Mouse (Mus musculus) lung, postnatal 14 days (tissue): ENCODE results near the gene Ssr3.
A peak's percentile ranks its signal among the peaks of the same experiment; 100 is the strongest.
"Not testable (repeated sequence)": the region's sequence is repeated elsewhere in the genome, so short reads cannot be mapped to it uniquely, and the experiment has no call there.

ENCODE experiments used
- DNase-seq: peaks from one replicate; pipeline ENCODE4 v3.0.0; 2021

The Ssr3 gene

DNA sequence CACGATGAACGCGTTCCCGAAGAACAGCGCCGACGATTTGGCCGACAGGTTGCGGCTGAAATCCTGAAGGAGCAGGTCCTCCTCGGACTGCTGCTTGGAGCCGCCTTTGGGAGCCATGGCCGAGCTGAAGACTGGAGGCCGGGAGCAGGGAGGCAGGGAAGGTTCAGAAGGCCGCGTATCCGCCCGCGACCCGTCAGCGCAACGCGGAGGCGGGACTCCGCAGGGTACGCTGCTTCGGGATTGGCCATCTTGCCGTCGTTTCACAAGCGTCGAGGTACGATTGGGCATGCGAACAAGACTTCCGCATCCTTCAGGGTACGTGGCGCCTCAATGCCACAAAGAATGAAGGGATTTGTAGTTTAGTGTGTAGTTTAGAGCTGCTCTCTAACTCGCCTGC is at the start of gene Ssr3:
Ssr3 (minus strand) TSS at position 203 of the 397 bp plus-strand sequence.
- DNase-seq: peak; percentile 96

DNA sequence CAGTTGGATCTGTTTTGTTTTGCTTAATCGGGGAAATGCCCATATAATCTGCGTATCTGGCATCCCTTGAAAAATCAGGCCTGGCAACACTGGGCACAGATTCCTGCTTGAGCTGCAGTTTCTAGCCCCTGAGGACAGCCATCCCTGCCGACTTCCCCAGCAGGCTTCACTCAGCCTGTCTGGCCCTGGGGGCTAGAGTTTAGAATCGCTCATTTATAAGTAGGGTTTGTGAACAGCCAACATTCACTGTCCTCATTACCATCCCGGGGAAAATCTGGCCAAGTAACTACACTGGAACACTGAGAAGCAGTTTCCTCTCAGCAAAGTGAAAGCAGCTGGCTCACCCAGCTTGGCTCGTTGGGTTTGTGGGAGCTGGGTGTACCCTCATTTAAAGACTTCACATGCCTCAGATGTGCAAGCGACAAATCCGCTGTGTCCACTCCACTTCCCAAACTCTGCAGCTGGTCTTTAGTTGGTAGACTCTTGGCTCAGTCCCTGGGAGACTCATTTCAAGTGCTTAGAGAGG is 49.2 kb upstream of the Ssr3 start:
- peak; percentile 20 for DNase-seq

DNA sequence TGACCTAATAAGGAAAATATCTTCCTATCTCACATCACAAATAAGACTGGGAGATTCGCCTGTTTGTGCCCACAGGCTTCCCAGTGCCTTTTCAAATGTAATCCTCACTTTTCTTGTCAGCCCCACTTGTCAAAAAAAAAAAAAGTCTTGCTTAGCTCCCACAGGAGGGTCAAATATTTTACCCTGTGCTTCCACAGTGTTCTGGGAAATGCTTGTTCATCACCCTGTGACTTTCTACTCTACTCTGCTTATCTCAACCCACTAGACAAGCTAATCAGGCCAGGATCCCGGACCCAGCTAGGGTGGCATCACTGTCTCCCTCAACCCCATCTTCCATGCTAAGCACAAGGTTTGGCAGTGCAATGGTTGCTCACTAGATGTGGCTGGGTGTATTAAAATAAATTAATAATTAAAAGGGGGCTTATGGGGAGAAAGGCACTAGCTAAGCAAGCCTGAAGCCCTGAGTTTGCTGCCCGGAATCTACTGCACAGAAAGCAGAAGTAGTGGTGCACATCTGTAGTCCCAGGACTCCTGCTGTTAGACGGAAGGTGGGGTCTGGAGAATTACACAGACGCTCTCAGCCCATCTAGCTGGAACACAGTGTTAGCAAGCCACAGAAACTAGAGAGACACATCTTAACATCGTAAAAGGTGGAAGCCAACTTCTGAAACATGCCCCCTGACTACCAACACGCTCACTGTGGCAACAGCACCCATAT is 46.2 kb upstream of the Ssr3 start:
- DNase-seq: no peak

DNA sequence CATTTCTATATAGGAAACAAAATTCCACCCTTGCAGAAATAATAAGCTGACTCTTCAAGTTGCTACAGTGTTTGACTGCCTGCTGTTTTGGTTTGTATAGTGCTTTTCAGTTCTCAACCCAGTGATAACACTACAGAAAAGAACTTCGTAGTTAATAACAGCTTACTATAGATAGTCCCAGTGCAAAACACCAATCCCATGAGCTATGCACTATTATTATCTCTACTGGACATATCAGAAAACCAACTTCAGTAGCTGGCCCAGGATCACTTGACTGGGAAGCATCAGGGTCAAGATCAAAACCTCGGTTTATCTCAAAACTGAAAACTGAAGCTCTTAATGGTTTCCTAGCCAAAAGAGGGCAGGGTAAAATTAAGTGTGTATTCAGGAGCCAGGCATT is 43.4 kb upstream of the Ssr3 start:
- no peak for DNase-seq

DNA sequence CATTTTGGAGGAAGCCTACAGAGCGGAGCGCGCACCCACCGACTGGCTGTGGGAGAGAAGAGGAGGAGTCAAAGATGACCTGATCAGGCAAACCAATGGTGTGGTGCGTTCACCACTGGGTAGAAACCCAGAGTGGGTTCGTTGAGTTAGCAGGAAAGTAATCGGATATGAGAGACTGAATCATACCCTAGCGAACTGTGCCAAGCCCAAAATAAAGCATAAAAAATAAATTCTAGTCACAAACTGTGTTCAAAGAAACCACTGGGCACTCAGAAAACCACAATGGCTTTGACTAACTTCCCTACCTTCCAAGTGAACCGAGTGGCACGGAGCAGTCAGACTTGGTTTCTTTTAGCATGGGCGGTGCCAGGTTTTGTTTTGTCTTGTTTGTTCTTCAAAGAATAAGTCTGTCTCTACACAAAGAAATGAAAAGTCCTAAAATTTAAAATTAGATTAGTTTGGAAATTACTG is 42.7 kb upstream of the Ssr3 start:
- no peak for DNase-seq

DNA sequence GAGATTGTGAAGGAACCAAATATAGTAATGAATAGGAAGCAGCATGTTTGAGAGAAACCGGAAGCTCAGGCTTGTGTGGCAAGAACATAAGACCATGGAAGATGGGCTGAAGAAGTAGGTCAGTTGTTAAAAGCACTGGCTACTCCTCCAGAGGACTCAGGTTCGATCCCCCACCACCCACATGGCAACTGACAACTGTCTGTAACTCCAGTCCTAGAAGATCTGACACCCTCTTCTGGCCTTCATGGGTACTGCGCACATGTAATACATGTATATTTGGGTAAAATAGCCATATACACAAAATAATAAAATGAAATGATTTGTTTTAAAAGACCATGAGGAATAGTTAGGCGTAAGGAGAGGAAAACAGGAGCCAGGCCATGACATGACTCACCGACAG is 39.8 kb upstream of the Ssr3 start:
- DNase-seq: no peak

DNA sequence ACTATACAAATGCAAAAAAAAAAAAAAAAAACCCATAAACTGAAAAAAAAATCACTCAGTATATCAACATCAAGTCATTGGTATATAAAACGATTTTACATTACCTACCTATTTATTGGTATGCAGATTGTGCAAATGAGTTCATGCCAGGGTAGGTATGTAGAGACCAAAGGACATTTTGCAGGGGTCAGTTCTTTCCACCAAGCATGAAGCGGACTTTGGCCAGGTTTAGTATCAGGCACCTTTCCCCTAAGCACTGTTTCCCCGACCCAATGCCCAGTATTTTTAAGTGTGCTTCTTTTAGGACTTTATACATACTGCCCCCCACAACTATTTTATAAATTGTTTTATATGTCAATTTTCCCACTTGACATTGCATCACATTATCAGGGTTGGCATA is 27.3 kb upstream of the Ssr3 start:
- no peak for DNase-seq

DNA sequence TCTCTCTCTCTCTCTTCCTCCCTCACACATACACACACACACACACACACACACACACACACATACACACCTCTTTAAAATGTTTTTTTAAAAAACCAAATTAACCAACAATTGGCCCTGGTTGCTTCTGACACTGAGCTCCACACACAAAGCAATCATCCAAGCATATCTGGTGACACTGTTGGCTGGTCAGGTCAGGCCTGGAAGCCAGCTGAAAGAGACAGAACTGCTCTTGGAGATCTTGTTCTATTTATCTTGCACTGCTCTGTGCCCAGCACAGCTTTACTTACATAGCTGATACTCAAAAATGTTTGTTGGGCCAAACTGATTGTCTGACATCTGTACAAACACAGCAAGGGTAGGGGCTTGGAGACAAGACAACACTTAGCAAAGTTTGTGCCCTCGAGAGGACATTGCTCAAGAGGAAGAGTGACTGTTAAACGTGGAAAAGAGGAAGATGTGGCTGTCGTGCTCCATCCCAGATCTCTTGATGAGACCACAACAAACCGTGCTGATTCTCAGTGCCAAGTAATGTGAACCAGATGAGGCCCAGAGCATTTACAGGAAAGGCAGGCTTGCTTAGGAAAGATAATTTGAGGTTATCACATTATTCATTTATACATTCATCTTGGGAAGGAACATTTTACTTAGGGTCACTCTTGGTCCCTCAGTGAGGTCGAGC is 25.6 kb upstream of the Ssr3 start:
- no peak for DNase-seq

DNA sequence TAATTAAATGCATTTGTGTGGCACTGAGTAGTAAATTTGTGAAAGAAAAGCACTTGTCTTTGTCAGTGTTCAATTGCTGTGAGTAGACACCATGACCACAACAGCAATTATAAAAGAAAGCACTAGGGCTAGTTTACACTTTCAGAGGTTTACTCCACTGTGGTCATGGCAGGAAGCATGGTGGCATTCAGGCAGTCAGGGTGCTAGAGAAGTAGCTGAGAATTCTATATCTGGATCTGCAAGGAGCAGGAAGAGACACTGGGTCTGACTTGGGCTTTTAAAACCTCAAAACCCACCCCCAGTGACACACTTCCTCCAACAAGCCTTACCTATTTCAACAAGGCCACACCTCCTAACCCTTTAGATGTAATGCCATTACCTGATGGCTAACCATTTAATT is 24.1 kb upstream of the Ssr3 start:
- no peak for DNase-seq

DNA sequence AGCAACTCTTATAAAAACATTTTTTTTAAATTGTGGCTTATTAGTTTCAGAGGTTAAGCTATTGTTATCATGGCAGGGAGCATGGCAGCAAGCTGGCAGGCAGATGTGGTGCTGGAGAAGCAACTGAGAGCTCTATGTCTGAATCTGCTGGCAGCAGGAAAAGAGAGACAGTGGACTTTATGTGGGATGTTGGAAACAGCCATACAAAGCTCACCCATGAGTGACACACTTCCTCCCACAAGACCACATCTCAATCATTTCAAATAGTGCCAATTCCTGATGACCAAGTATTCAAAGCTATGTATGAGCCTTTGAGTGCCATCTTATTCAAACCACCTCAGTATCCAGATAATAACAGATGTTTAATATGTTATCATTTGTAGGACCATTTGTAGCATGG is 15.5 kb upstream of the Ssr3 start:
- DNase-seq: no peak

DNA sequence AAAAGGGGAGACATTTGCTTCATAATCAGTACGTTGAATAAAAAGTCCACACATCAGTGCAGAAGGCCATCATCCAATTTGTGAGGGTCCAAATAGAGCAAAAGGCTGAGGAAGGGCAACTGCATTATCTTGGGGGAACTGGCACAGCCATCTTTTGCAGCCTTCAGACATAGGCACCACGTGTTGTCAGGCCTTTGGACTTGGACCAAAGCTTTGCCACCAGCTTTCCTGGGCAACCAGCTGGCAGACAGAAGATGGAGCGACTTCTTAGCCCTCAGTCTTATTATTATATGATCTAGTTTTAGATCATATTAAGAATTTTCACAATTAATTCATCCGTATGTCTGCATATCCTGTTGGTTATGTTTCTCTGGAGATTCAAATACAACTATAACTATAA is 13.4 kb upstream of the Ssr3 start:
- no peak for DNase-seq

DNA sequence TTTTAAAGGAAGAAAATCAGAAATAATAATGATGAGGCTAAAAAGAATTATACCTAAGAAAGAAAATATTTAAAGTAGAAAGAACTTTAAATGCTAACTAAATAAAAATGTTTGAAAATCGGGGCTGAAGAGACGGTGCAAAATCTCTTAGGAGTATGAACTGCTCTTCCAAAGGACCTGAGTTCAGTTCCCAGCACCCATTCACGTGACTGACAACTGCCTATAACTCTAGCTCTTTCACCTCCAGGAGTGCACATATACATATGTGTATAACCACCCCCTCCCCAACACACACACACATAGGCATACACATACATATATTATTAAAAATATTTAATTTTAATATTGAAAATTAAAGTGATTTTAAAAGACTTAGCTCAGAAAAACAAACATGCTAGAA is 5.1 kb upstream of the Ssr3 start:
- no peak for DNase-seq

DNA sequence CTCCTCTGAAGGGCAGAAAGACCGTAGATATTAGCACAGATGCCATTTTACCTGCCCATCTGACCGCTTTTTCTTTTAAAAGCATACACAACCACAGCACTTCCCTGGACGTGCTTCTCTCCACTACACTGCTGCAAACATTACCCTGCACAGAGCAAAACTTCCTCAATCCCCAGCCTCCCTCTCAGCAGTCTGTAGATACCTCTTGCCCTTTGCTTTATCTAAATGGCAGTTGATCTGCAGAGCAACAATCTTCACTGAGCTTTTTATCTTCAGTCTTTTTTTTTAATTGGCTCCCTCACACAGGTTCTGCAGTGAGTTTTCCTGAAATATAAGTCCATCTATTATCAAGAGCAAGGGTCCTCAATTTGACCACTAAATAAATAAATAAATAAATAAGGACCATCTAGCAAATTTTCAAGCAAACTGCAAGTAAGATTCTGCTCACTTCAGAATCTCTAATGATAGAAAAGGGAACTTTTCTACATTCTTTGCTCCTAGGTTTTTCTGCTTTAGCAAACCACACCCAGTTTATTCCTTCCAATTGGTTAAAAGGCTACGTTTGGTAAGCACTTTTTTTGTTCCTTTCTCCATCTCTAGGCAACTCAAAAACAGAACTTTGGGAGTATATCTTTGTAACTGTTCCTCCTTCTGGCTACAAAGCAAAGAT is 4.5 kb upstream of the Ssr3 start:
- no peak for DNase-seq

DNA sequence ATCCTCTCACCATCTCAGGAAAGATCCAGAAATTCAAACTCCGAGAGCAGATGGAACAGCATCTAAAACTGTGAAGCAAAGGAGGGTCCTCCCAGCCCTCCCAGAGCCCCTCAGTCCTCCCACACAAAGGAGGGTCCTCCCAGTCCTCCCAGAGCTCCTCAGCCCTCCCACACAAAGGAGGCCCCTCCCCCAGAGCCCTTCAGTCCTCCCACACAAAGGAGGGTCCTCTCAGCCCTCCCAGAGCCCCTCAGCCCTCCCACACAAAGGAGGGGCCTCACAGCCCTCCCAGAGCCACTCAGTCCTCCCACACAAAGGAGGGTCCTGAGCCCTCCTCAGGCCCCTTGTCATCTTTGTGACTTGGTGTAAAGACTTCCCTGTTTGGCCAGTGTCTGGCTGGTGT is 2.7 kb upstream of the Ssr3 start:
- not testable (repeated sequence) for DNase-seq

DNA sequence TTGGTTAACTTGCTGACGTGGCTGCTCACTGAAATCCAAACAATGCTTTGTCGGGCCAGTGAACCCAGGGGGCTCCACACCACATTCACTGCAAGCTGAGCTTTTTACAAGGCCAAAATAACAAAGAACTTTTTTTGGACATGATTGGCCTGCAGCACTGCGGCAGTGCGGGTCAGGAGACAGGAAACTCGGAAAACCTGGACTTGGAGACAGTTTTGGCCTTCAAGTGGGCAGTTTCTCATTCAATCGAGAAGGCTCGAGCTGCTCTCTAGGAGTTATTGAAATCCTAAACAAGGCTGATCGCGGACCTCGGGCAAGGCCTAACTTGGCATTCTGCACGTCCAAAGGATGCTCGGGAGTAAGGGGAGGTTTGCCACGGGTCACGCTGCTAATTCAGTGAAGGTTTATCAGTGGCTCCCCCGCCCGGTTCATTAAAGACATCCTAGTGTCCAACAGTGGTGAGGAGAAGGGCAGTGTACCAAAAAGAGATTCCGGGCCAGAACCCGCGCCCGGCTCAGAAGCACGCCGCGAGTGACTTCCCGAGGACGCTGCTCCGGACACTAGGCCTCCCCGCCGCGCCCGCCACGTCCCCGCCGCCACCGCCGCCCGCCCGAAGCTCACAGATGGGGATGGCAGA is 521 bp downstream of the Ssr3 start:
- no peak for DNase-seq

DNA sequence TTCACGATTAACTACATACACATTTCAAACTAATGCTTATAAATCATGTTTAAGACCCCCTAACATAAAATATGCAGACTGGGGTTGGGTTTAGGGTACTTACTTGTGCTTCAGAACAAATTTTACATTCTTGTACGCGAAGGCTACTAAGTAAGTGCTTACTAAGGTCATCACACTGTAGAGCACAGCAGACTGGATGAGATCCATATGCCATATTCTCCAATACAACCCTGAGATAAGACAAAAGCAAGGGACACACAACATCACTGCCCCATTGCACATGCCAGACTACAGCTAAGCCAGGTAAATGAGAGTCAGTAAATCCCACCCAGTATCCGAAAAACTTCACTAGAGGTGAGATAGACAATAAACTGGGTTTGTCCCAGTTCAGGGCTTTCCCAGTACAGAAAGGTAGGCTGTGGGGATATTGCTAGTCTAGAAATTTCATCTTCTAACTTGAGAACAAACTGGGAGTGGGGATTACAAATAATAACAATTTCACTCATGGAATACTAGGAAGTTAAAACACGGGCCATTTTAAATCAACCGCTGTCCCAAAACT is 1.1 kb downstream of the Ssr3 start:
- no peak for DNase-seq

DNA sequence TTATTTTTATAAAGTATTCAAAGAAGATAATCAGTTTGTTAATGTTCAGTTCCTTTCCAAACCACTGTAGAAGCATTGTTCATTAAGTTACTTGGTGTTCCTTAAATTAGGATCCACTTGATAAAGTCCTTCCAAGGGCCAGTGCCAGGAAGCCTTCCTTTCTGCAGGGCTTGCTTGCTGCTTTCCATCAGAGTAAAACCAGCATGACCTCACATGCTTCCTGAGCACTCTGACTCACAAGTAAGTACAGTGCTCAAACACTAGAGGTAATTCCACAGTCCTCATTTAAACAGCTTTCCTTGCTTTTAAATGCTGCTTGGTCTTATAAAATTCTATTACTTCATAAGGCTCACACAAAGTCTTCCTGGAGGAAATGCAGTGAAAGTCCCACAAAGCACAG is 6.7 kb downstream of the Ssr3 start:
- no peak for DNase-seq

DNA sequence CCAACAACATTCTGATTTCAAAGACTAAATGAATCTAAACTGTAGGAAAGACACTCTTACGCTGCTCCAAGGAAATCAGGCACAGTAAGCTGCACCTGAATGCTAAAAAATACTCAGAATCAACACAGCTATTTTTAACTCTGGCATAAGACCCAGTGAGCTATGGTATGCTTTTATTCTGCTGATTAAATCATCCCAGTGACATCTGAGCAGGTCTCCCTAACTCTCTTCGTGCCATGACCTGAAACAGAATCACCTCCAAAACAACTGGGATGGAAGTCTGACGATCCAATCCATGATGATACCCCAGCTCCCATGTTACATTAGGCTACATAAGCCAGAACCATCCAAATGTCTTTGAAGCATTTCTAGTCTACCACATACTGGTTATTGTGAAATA is 8.0 kb downstream of the Ssr3 start:
- DNase-seq: no peak

DNA sequence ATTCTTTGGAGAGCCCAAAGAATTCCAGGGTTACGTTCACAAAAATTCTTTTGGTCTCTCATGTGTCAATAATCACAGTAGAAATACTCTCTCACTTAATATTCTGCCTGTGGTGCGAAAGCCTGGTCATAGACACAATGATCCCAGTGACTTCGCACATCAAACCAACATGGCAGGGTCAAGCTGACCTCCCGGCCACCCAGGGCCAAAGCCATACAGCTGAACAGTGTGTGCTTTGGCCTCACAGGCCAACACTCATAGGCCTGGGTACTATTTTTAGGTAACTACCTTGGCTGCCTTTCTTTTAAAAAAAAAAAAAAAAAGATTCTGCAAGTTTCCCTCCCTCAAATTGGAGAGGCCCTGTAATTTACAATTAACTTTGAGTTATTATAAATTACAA is 11.3 kb downstream of the Ssr3 start:
- no peak for DNase-seq

DNA sequence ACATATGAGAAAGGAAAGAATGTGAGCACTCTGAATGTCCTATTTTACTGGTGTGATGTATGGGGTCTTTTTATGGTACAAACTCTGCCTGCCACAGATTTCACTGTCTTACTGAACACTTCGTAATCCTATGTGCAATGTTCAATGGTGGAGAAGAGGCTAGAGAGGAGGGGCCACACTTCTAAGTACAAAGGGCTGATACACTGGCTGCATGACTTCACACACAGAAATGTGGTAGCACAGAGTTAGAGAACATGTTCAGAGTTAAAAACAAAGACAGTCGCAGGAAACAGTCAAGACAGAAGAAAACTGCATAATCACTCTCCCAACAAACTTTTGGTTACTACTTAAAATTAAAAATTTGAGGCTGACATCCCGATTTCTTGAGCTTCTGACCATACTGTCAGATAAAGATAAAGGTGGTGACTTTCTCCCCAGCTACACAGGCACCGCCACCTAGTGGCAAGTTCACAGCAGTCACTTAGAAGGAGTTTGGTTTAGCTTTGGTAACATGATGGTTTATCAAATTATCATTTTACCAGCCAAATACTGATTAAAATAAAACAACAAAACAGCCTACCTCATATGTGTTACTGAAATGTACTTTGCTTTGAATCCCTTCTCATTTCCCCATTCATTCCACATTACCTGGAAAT is 12.4 kb downstream of the Ssr3 start:
- DNase-seq: peak; percentile 63

DNA sequence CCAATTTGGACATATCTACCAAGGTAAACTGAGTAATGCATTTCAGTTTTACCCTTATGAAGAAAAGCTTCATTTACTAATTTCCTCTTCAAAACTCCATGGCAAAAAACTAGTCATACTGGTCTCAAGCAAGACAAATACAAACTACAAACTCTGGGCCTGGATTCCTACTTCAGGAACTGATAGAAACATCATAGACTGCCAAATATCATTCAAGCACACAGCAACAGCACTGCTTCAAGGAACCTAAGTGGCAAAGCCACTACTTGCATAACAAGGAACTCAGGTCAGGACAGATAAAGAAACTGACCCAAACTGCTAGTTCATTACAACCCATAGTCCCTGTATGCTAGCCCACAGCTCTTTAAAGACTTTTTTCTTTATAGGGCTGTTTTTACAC is 13.7 kb downstream of the Ssr3 start:
- no peak for DNase-seq

DNA sequence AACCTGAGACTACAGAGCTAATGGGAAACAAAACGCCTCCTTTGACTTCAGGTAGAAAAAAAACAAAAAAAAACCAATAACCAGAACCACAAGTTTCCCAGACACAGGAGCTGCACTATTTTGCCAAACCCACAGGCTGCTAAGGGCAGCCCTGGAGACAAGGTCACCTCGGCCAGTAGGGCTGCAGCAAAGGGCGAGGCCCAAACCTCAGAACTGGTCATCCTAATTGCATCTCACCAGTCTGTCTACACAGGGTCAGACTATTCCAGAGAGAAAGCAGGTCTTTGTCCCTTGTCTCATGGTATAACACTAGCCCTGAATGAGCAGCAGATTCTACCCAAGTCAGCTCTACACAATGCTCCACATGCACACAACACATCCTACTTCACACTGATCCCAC is 17.7 kb downstream of the Ssr3 start:
- no peak for DNase-seq
